Mouse (Mus musculus) MEL (cell line): ENCODE results near the gene Adcy1. TPM values are rescaled to one million over a fixed set of nuclear protein-coding genes. Genes with fewer than 3 reads are reported as not detected.

Source experiments
- DNase-seq: peaks from one replicate; pipeline ENCODE4 v3.0.0; 2011; ENCODE audit warnings: low read depth, low spot score
- H3K27ac ChIP-seq: 2 replicates; pipeline ENCODE4 v1.5.1; 2012; ENCODE audit warnings: low read depth, mild to moderate bottlenecking, control low read depth, low read length, moderate library complexity; ENCODE audit not compliant: control insufficient read depth
- H3K27me3 ChIP-seq, 2 experiments: fragments of 150-350 bp in 1 of 2; sonication (generic) in 1 of 2; 2 replicates each; pipeline ENCODE4 v1.6.1; 2012; ENCODE audit warnings: low read length in 2 of 2, mild to moderate bottlenecking in 2 of 2, improper control_type of control experiment in 1 of 2, moderate library complexity in 1 of 2; ENCODE audit not compliant: insufficient read depth in 2 of 2, control insufficient read depth in 1 of 2
- H3K36me3 ChIP-seq, 2 experiments: 2 replicates each; pipeline ENCODE4 v1.6.1; 2012 to 2014; ENCODE audit warnings: low read length in 2 of 2, improper control_type of control experiment in 1 of 2, inconsistent platforms in 1 of 2, mild to moderate bottlenecking in 1 of 2; ENCODE audit not compliant: insufficient read depth in 2 of 2, control insufficient read depth in 1 of 2
- H3K4me1 ChIP-seq, 2 experiments: fragments of 150-350 bp in 1 of 2; sonication (generic) in 1 of 2; 2 replicates each; pipeline ENCODE4 v1.6.1; 2012; ENCODE audit warnings: low read length in 2 of 2, improper control_type of control experiment in 1 of 2, mild to moderate bottlenecking in 1 of 2; ENCODE audit not compliant: insufficient read depth in 2 of 2, control insufficient read depth in 1 of 2
- H3K4me3 ChIP-seq, 2 experiments: fragments of 150-350 bp in 1 of 2; sonication (generic) in 1 of 2; 2 replicates each; pipeline ENCODE4 v1.5.1; 2012; ENCODE audit warnings: low read depth in 2 of 2, low read length in 2 of 2, mild to moderate bottlenecking in 2 of 2, moderate library complexity in 2 of 2, control low read depth in 1 of 2, improper control_type of control experiment in 1 of 2; ENCODE audit not compliant: control insufficient read depth in 1 of 2, insufficient read depth in 1 of 2
- H3K79me2 ChIP-seq: 2 replicates; pipeline ENCODE4 v1.6.1; 2012; ENCODE audit warnings: mild to moderate bottlenecking, low read length, moderate library complexity; ENCODE audit not compliant: control insufficient read depth, poor library complexity, insufficient read depth
- H3K9ac ChIP-seq: 2 replicates; pipeline ENCODE4 v1.6.1; 2012; ENCODE audit warnings: low read depth, mild to moderate bottlenecking, control low read depth, low read length, moderate library complexity; ENCODE audit not compliant: control insufficient read depth, poor library complexity, severe bottlenecking
- H3K9me3 ChIP-seq: fragments of 150-350 bp; sonication (generic); replicated peaks from 2 replicates; pipeline ENCODE4 v1.6.1; 2012; ENCODE audit warnings: mild to moderate bottlenecking, low read length, improper control_type of control experiment, moderate library complexity; ENCODE audit not compliant: insufficient read depth
- CHD1 ChIP-seq: IDR thresholded peaks from 2 replicates; pipeline ENCODE4 v1.6.1; 2012; ENCODE audit warnings: low read depth, mild to moderate bottlenecking, inconsistent platforms, low read length, improper control_type of control experiment
- ELF1 ChIP-seq: IDR thresholded peaks from 2 replicates; pipeline ENCODE4 v1.6.1; 2014; ENCODE audit warnings: low read depth, mild to moderate bottlenecking, inconsistent platforms, low read length, improper control_type of control experiment, moderate library complexity
- ETS1 ChIP-seq: IDR thresholded peaks from 2 replicates; pipeline ENCODE4 v1.6.1; 2012; ENCODE audit warnings: low read depth, mild to moderate bottlenecking, inconsistent platforms, low read length, improper control_type of control experiment, moderate library complexity
- GABPA ChIP-seq: IDR thresholded peaks from 2 replicates; pipeline ENCODE4 v1.6.1; 2012; ENCODE audit warnings: low read depth, mild to moderate bottlenecking, inconsistent platforms, low read length, improper control_type of control experiment, moderate library complexity
- JUND ChIP-seq: IDR thresholded peaks from 2 replicates; pipeline ENCODE4 v1.6.1; 2011; ENCODE audit warnings: low read depth, mild to moderate bottlenecking, improper control_type of control experiment, low read length
- KAT2A ChIP-seq: conservative IDR thresholded peaks from 2 replicates; pipeline ENCODE4 v1.6.1; 2012; ENCODE audit warnings: low read depth, low read length, improper control_type of control experiment, inconsistent platforms
- MYB ChIP-seq: IDR thresholded peaks from 2 replicates; pipeline ENCODE4 v1.6.1; 2011; ENCODE audit warnings: mild to moderate bottlenecking, low read depth, low read length, improper control_type of control experiment
- POLR2A ChIP-seq, 2 experiments: IDR thresholded peaks; 2 replicates each; pipeline ENCODE4 v1.6.1; 2011 to 2012; ENCODE audit warnings: low read length in 2 of 2, mild to moderate bottlenecking in 2 of 2, control low read depth in 1 of 2, improper control_type of control experiment in 1 of 2, low read depth in 1 of 2, moderate library complexity in 1 of 2; ENCODE audit not compliant: control insufficient read depth in 1 of 2, insufficient read depth in 1 of 2, poor library complexity in 1 of 2
- POLR2AphosphoS2 ChIP-seq: IDR thresholded peaks from 2 replicates; pipeline ENCODE4 v1.6.1; 2011; ENCODE audit warnings: low read length, improper control_type of control experiment
- POLR2AphosphoS5 ChIP-seq: IDR thresholded peaks from 2 replicates; pipeline ENCODE4 v1.6.1; 2012; ENCODE audit warnings: low read depth, borderline replicate concordance, mild to moderate bottlenecking, inconsistent platforms, low read length, moderate library complexity, mixed read lengths
- SIN3A ChIP-seq: IDR thresholded peaks from 2 replicates; pipeline ENCODE4 v1.6.1; 2012; ENCODE audit warnings: low read length, improper control_type of control experiment, inconsistent platforms
- TAL1 ChIP-seq: IDR thresholded peaks from 2 replicates; pipeline ENCODE4 v1.6.1; 2012; ENCODE audit warnings: mild to moderate bottlenecking, inconsistent platforms, low read length, moderate library complexity, mixed read lengths
- TBP ChIP-seq: IDR thresholded peaks from 2 replicates; pipeline ENCODE4 v1.8.0; 2011; ENCODE audit warnings: low read depth, low read length, improper control_type of control experiment
- TCF12 ChIP-seq: IDR thresholded peaks from 2 replicates; pipeline ENCODE4 v1.6.1; 2014; ENCODE audit warnings: low read depth, mild to moderate bottlenecking, inconsistent platforms, low read length, improper control_type of control experiment, moderate library complexity
- UBTF ChIP-seq: IDR thresholded peaks from 2 replicates; pipeline ENCODE4 v1.6.1; 2012; ENCODE audit warnings: low read depth, mild to moderate bottlenecking, inconsistent platforms, low read length, improper control_type of control experiment, moderate library complexity, borderline replicate concordance; ENCODE audit not compliant: insufficient read depth
- USF1 ChIP-seq: IDR thresholded peaks from 2 replicates; pipeline ENCODE4 v1.6.1; 2014; ENCODE audit warnings: low read depth, mild to moderate bottlenecking, inconsistent platforms, low read length, improper control_type of control experiment, moderate library complexity
- ZKSCAN1 ChIP-seq: IDR thresholded peaks from 2 replicates; pipeline ENCODE4 v1.6.1; 2012; ENCODE audit warnings: low read depth, mild to moderate bottlenecking, inconsistent platforms, low read length, improper control_type of control experiment, moderate library complexity
- ZMIZ1 ChIP-seq: IDR thresholded peaks from 2 replicates; pipeline ENCODE4 v1.6.1; 2012; ENCODE audit warnings: low read depth, mild to moderate bottlenecking, inconsistent platforms, low read length, improper control_type of control experiment, moderate library complexity
- ZNF384 ChIP-seq: IDR thresholded peaks from 2 replicates; pipeline ENCODE4 v1.6.1; 2012; ENCODE audit warnings: low read depth, mild to moderate bottlenecking, inconsistent platforms, low read length, improper control_type of control experiment
- polyA plus RNA-seq, 2 experiments: library from polyadenylated mRNA; stranded (reverse) in 1 of 2; unstranded in 1 of 2; fragments of >175 nt in 1 of 2; fragments of >200 nt in 1 of 2; gene quantifications; 2 replicates each; pipeline versions ENCODE4 v1.2.1 to v1.2.4; 2012; ENCODE audit warnings: low replicate concordance in 2 of 2, low read depth in 1 of 2; ENCODE audit not compliant: insufficient read length in 2 of 2, insufficient read depth in 1 of 2, missing spikeins in 1 of 2
- total RNA-seq: library from RNA; depleted of rRNA; stranded (reverse); fragments of 300-350 nt; gene quantifications from 2 replicates; pipeline ENCODE4 v1.2.3, GENCODE M21; 2012

Adcy1 gene
- total and polyA plus RNA-seq, 3 experiments, result under 0.01 TPM; not detected in 2

DNA sequence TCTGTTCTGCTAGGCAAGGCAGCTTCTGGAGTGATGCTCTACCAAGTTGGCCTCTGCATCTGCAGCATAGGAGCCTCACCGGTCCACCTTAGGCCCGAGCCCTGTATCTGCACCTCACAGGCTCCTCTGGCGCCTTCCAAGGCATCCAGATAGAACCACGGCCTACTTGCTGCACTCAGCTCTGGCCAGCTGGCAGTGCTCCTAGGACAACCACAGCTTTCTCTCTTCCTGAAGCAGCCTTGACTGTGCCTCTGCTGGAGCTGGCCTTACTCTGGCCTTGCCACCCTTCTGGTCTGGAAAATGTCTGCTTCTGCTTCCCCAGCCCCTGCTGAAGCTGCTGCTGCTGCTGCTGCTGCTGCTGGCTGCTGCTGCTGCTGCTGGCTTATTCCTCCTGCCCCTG is 45.8 kb downstream of the Adcy1 start:
- TF ChIP-seq GABPA, result no peak
- TF ChIP-seq SIN3A, result no peak
- TF ChIP-seq JUND, result no peak
- TF ChIP-seq ZMIZ1, result no peak
- TF ChIP-seq ZNF384, result no peak
- TF ChIP-seq UBTF, result no peak
- no peak for TF ChIP-seq ELF1
- TF ChIP-seq POLR2AphosphoS5, result no peak
- no peak for TF ChIP-seq CHD1
- no peak for TF ChIP-seq POLR2A (IDR thresholded peaks at IDR 0.05; ENCODE audit: control insufficient read depth in 1 of 2, insufficient read depth in 1 of 2, low read depth in 1 of 2, low read length in 2 of 2, poor library complexity in 1 of 2)
- Histone ChIP-seq H3K9ac (no peak overlapping the region), H3K4me3 (no peak overlapping the region), H3K27me3 (no peaks in the 10 kb centered on the region), H3K79me2 (no peaks in the 10 kb centered on the region), H3K36me3 (no peaks in the 10 kb centered on the region), H3K27ac (no peak overlapping the region), H3K9me3 (no peaks in the 10 kb centered on the region), H3K4me1 (no peaks in the 10 kb centered on the region)
- no peak for DNase-seq

DNA sequence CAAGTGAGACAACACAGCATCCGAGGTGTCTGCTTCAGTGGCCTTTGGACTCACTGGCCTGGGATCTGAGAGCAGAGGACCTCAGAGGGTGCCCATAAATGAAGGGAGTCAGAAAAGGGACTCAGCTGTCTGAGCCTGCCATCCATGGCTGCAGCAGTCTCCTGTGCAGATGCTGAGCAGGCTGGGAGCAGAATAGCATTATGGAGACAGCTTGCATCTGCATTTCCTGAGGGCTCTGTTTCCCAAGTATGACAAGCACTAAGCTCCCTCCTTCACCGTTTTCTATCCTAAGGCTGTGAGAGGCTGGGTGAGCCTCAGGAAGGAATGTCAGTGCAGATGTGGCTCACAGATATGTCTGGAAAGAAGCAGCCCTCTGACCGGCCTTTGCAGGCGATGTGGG is 49.8 kb downstream of the Adcy1 start:
- Histone ChIP-seq H3K4me1 (no peaks in the 10 kb centered on the region), H3K27me3 (no peaks in the 10 kb centered on the region), H3K27ac (no peak overlapping the region), H3K36me3 (no peaks in the 10 kb centered on the region), H3K4me3 (no peak overlapping the region), H3K79me2 (no peaks in the 10 kb centered on the region), H3K9me3 (no peaks in the 10 kb centered on the region), H3K9ac (no peak overlapping the region)
- no peak for DNase-seq
- TF ChIP-seq UBTF, result no peak
- TF ChIP-seq TAL1, result no peak
- TF ChIP-seq ETS1, result no peak
- TF ChIP-seq POLR2AphosphoS5, result no peak
- no peak for TF ChIP-seq SIN3A
- no peak for TF ChIP-seq USF1
- no peak for TF ChIP-seq POLR2AphosphoS2

DNA sequence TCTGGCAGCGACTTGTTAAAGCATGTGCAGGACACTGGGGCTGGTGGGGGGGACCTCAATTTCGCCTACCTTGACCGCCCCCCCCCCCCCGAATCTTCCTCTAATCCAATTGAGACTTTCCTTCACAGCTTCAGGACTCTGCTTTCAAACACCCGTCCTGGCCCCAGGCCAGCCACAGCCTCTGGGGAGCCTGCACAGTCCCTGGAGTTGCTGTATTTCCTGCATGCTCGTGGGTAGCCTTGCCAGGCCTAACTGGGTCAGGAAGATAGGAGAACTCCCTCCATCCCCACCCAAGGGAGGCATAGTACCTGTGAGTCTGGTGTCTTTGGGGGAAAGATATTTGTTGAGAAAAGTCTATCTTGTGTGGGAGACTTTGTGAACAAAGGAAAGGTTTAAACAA is 50.4 kb downstream of the Adcy1 start:
- no peak overlapping the region for H3K4me3 ChIP-seq
- H3K27me3 ChIP-seq, result no peaks in the 10 kb centered on the region
- no peak overlapping the region for H3K27ac ChIP-seq
- TF ChIP-seq TAL1, result no peak
- no peak for TF ChIP-seq ZNF384
- TF ChIP-seq SIN3A, result no peak
- TF ChIP-seq TBP, result no peak
- TF ChIP-seq ZKSCAN1, result no peak
- no peak for TF ChIP-seq USF1
- TF ChIP-seq MYB, result no peak
- TF ChIP-seq JUND, result no peak
- no peak for TF ChIP-seq TCF12
- no peak for TF ChIP-seq POLR2AphosphoS5
- no peak for TF ChIP-seq POLR2A (IDR thresholded peaks at IDR 0.05; ENCODE audit: control insufficient read depth in 1 of 2, insufficient read depth in 1 of 2, low read depth in 1 of 2, low read length in 2 of 2, poor library complexity in 1 of 2)
- no peak for TF ChIP-seq KAT2A
- H3K36me3 ChIP-seq, result no peaks in the 10 kb centered on the region
- H3K4me1 ChIP-seq, result no peaks in the 10 kb centered on the region
- no peak overlapping the region for H3K9ac ChIP-seq
- no peak for DNase-seq
- no peaks in the 10 kb centered on the region for H3K79me2 ChIP-seq
- H3K9me3 ChIP-seq, result no peaks in the 10 kb centered on the region
